Mouse (Mus musculus) midbrain, embryonic 12.5 days (tissue): Measurements from ENCODE around the gene Olfr692. TPM values are rescaled to one million over a fixed set of nuclear protein-coding genes. Genes with fewer than 3 reads are reported as not detected.
"Not testable (repeated sequence)": the region's sequence is repeated elsewhere in the genome, so short reads cannot be mapped to it uniquely, and the experiment has no call there.

Experiments used
- ATAC-seq: fragments of 200-750 bp; cut with Nextera tagmentation; 2 replicates; pipeline ENCODE4 v1.8.0; 2017; ENCODE audit warnings: low read depth, moderate TSS enrichment, moderate library complexity; ENCODE audit not compliant: low FRiP score
- H3K27ac ChIP-seq: fragments of 300-500 bp; sonication (generic); replicated peaks from 2 replicates; pipeline ENCODE4 v1.5.1; 2016; ENCODE audit warnings: mild to moderate bottlenecking
- H3K27me3 ChIP-seq: fragments of 300-500 bp; sonication (generic); 2 replicates; pipeline ENCODE4 v1.6.1; 2016; ENCODE audit warnings: mild to moderate bottlenecking
- H3K36me3 ChIP-seq: fragments of 300-500 bp; sonication (generic); 2 replicates; pipeline ENCODE4 v1.6.1; 2016
- H3K4me1 ChIP-seq: fragments of 300-500 bp; sonication (generic); 2 replicates; pipeline ENCODE4 v1.6.1; 2016
- H3K4me2 ChIP-seq: fragments of 300-500 bp; sonication (generic); replicated peaks from 2 replicates; pipeline ENCODE4 v1.6.1; 2016; ENCODE audit warnings: mild to moderate bottlenecking, moderate library complexity
- H3K4me3 ChIP-seq: fragments of 300-500 bp; sonication (generic); 2 replicates; pipeline ENCODE4 v1.5.1; 2016; ENCODE audit warnings: mild to moderate bottlenecking
- H3K9ac ChIP-seq: fragments of 300-500 bp; sonication (generic); replicated peaks from 2 replicates; pipeline ENCODE4 v1.6.1; 2016; ENCODE audit warnings: mild to moderate bottlenecking, moderate library complexity
- H3K9me3 ChIP-seq: fragments of 300-500 bp; sonication (generic); 2 replicates; pipeline ENCODE4 v1.6.1; 2016; ENCODE audit warnings: mild to moderate bottlenecking
- WGBS: fragments of 180-500 bp; shearing (Covaris S2); methylation state at CpG from one replicate; pipeline ENCODE4 v1.1.7; 2016; 5-methylcytosine and 5-hydroxymethylcytosine counted together
- polyA plus RNA-seq: library from polyadenylated mRNA; unstranded; fragments of >200 nt; fragmentation: Nextera tagmentation; extraction: Ambion mirVana; gene quantifications from 2 replicates; pipeline ENCODE4 v1.2.1, GENCODE M21; 2016

Olfr692 gene
- polyA plus RNA-seq, 1 experiment from 2014 or later, result not detected

DNA sequence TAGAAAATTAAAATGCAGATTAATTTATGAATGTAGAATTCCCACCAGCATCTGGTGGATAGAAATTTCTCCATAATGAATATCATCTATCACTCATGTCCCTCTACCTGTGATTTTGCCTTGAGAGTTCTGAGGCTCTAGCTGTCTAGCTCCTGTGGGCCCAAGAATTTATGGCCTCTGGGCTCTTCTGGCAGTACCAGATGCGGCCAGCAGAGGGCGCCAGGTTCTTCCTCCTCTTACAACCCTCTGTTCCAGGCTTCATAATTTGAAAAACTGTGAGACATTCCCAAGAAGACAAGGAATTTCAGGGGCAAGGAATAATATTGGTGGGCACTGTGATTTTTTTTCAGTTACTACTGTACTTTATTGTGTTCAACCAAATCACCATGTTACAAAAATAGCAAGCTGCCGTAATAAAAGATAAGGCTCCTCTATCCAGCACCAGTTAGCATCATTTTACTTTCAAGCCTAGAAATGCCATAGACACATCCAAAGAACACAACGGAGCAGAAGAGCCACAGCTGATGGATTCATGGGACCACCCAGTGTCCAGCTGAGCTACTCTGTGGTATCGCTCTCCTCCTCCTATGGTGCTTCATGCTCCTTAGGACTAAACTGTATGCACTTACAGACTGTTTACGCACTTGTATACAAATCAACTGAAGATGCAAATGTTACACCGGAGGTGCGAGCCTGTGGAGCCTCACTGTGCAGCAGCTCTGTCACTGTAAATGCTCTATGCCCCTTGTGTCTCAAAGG lies 44.0 kb downstream of the Olfr692 start:
- not testable (repeated sequence) for H3K4me3 ChIP-seq, H3K9ac ChIP-seq, H3K4me2 ChIP-seq, H3K36me3 ChIP-seq, H3K9me3 ChIP-seq, H3K4me1 ChIP-seq, H3K27ac ChIP-seq, H3K27me3 ChIP-seq
- ATAC-seq, result peak; percentile 55; the same call in 1 of the 2 replicates
- whole genome bisulfite sequencing, result 63% methylated on average over 8 of the region's 8 CpGs

- no peaks in the 10 kb centered on the region for H3K4me1 ChIP-seq
- no peaks in the 10 kb centered on the region for H3K36me3 ChIP-seq
- no peak for ATAC-seq
- no peaks in the 10 kb centered on the region for H3K9me3 ChIP-seq
- no peak overlapping the region for H3K27ac ChIP-seq
- no peak overlapping the region for H3K9ac ChIP-seq
- no peak overlapping the region for H3K4me2 ChIP-seq
- WGBS, result 59% methylated on average over 6 of the region's 6 CpGs
- no peak overlapping the region for H3K4me3 ChIP-seq
- no peaks in the 10 kb centered on the region; the same call in 1 of the 2 replicates for H3K27me3 ChIP-seq
These were observed 46.4 kb downstream of the Olfr692 start for GRCm38 (mm10) chr7:105414385-105414784.

- Histone ChIP-seq H3K4me2 (no peak overlapping the region), H3K27me3 (no peaks in the 10 kb centered on the region; the same call in 1 of the 2 replicates), H3K4me3 (no peak overlapping the region), H3K36me3 (no peaks in the 10 kb centered on the region), H3K4me1 (no peaks in the 10 kb centered on the region), H3K27ac (no peak overlapping the region), H3K9me3 (no peaks in the 10 kb centered on the region), H3K9ac (no peak overlapping the region)
- WGBS, result 92% methylated on average over 6 of the region's 7 CpGs
- ATAC-seq, result no peak
These were observed 48.5 kb downstream of the Olfr692 start for GRCm38 (mm10) chr7:105416529-105416928.

DNA sequence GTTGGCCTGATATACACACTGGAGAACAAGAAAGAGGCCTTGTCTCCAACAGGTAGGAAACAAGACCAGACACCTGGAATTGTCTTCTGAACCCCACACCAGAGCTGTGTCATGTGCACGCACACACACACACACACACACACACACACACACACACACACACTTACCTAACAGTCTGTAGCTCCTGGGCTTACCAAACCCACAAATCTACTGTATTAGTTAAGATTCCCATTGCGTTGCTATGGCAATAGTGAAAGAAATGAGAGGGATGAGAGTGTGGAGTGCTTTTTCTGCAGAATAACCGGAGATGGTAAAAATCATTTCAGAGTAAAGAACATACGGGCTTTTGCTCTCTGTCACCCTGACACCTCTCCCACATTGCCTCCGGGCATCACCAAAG lies 50.1 kb downstream of the Olfr692 start:
- 82% methylated on average over 5 of the region's 5 CpGs for WGBS
- no peak overlapping the region for H3K4me2 ChIP-seq
- no peaks in the 10 kb centered on the region for H3K9me3 ChIP-seq
- H3K9ac ChIP-seq, result no peak overlapping the region
- no peaks in the 10 kb centered on the region; the same call in 1 of the 2 replicates for H3K27me3 ChIP-seq
- no peak overlapping the region for H3K27ac ChIP-seq
- no peaks in the 10 kb centered on the region for H3K36me3 ChIP-seq
- ATAC-seq, result no peak
- H3K4me3 ChIP-seq, result no peak overlapping the region
- H3K4me1 ChIP-seq, result no peaks in the 10 kb centered on the region

Other genes with a start within 250 kb of the Olfr692 start
- gene Olfr683, start 221.2 kb upstream of the Olfr692 start, polyA plus RNA-seq, result not detected in 2 replicates
- not detected in 2 replicates for gene Olfr684, start 204.6 kb upstream of the Olfr692 start, polyA plus RNA-seq
- not detected in 2 replicates for gene Olfr685, start 182.2 kb upstream of the Olfr692 start, polyA plus RNA-seq
- not detected in 2 replicates for gene Olfr686, start 160.7 kb upstream of the Olfr692 start, polyA plus RNA-seq
- gene Olfr688, start 80.1 kb upstream of the Olfr692 start, polyA plus RNA-seq, result not detected in 2 replicates
- not detected in 2 replicates for gene Olfr689, start 57.1 kb upstream of the Olfr692 start, polyA plus RNA-seq
- gene Olfr690, start 34.1 kb upstream of the Olfr692 start, polyA plus RNA-seq, result not detected in 2 replicates
- not detected in 2 replicates for gene Olfr691, start 26.0 kb upstream of the Olfr692 start, polyA plus RNA-seq
- not detected in 2 replicates for gene Gm5901, start 6.8 kb downstream of the Olfr692 start, polyA plus RNA-seq
- 41.8 and 46.2 TPM in 2 replicates for gene Fam160a2, start 31.8 kb downstream of the Olfr692 start, polyA plus RNA-seq
- 0.17 TPM in 1 of 2 replicates, not detected in the other for gene Cnga4, start 36.3 kb downstream of the Olfr692 start, polyA plus RNA-seq
- 0.17 and 0.29 TPM in 2 replicates for gene Cckbr, start 57.5 kb downstream of the Olfr692 start, polyA plus RNA-seq
- 28.0 and 36.3 TPM in 2 replicates for gene Cavin3, start 114.1 kb downstream of the Olfr692 start, polyA plus RNA-seq
- gene Smpd1, start 186.1 kb downstream of the Olfr692 start, polyA plus RNA-seq, result 48.5 and 51.1 TPM in 2 replicates
- gene Apbb1, start 213.4 kb downstream of the Olfr692 start, polyA plus RNA-seq, result 166 TPM in 2 replicates
- gene Hpx, start 231.9 kb downstream of the Olfr692 start, polyA plus RNA-seq, result 0.27 and 0.35 TPM in 2 replicates